Mouse (Mus musculus): ENCODE results near the gene Sppl2b. TPM values are rescaled to one million over a fixed set of nuclear protein-coding genes. Genes with fewer than 3 reads are reported as not detected.
"Not testable (repeated sequence)": the region's sequence is repeated elsewhere in the genome, so short reads cannot be mapped to it uniquely, and the experiment has no call there.

Sppl2b gene
- polyA plus RNA-seq, 1 experiment = 173 TPM

DNA sequence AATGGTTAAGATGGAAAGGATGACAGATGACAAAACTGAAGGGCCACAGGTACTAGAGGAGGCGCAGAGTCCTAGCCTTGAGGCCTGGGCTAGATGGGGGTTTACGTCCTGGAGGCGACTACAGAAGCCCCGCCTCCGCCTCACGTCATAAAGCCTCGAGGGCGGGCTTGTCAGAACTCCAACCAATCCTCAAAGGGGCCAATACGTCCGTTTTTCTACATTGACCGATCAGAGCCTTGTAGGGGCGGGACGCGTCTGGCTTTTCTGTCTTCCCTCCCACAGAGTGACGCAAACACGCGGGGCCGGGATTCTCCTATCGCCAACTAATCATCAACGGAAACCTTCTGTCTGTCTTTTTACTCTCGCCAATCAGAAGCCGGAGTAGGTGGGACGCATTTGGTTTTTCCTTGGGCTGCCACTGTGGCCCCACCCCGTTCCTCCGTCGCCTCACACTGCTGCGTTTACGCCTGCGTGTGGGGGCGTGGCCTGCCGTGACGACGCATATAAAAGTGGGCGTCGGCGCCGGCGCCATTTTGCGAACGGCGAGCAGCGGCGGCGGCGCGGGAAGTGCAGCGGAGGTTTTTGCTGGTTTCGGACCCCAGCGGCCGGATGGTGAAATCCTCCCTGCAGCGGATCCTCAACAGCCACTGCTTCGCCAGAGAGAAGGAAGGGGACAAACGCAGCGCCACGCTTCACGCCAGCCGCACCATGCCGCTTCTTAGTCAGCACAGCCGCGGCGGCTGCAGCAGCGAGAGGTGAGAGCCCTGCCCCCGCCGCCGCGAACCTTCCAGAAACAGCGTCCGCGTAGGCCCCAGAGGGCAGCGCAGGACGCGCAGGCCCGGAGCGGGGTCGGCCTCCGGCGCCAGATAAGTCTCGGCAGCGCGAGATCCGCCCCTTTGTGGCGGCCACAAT is 28.7 kb upstream of the Sppl2b start, which contains the start of gene Oaz1:
Gene Oaz1 (plus strand): TSS at position 506 of the 912 bp plus-strand sequence.
- Histone ChIP-seq H3K27me3 (ENCODE audit: control insufficient read depth, insufficient read depth, low read length) (no peaks in the 10 kb centered on the region), H3K4me1 (ENCODE audit: control insufficient read depth, insufficient read depth, low read length) (peaks cover 12% of the 10 kb centered on the region), H3K4me3 (ENCODE audit: control insufficient read depth, low read depth, low read length) (peak within 1 kb of the TSS; percentile 88), H3K27ac (ENCODE audit: control insufficient read depth, insufficient read depth, low read depth, low read length) (peak within 1 kb of the TSS; percentile 97), H3K36me3 (ENCODE audit: control insufficient read depth, insufficient read depth, low read length) (no peaks in the 10 kb centered on the region)
- TF ChIP-seq POLR2A (IDR thresholded peaks at IDR 0.05; ENCODE audit: control insufficient read depth, low read depth, low read length) = peak; percentile 90
- no peak for TF ChIP-seq CTCF (IDR thresholded peaks at IDR 0.05; ENCODE audit: control insufficient read depth, insufficient read depth, insufficient replicate concordance, low read depth, low read length)

DNA sequence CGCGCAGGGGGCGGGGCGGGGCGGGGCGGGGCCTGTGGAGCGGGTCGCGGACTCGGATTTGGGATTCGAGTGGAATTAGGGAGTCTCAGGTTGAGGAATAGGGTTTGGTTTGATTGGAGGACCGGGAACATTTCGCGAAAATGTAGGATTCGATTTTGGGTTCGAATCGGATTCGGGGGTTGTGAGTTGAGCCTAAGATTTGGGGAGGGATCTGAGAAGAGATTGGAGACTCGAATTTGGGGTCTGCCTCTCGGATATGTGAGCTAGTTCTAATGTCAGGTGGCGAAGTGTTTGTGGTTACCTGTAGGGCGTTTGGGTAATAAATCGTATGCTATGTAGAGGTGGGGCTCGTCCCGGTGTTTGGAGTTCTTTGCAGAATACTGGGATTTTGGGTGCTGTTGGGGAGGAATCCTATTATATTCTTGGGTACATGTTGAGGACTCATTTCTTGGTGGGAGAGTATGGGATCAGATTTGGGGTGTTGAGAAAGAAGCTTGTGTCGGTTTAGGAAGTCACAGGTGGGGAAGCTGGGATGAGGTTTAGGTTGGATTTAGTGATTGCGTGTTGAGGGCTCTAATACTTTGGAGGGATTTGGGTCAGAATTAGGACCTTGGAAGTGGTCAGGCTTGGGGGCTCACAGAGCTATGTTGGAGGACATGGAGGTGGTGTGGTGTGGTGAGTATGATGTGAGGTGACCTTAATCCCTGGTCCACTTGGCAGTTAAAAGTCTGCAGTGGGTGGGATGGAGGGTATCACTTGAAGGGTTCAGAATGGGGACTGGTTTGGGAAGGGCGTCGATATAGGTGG is 27.8 kb upstream of the Sppl2b start:
- H3K36me3 ChIP-seq (ENCODE audit: control insufficient read depth, insufficient read depth, low read length) = no peaks in the 10 kb centered on the region
- H3K4me3 ChIP-seq (ENCODE audit: control insufficient read depth, low read depth, low read length) = peak overlapping the region; percentile 88
- peak overlapping the region; percentile 68 for H3K27ac ChIP-seq (ENCODE audit: control insufficient read depth, insufficient read depth, low read depth, low read length)
- no peak for TF ChIP-seq CTCF (IDR thresholded peaks at IDR 0.05; ENCODE audit: control insufficient read depth, insufficient read depth, insufficient replicate concordance, low read depth, low read length)
- TF ChIP-seq POLR2A (IDR thresholded peaks at IDR 0.05; ENCODE audit: control insufficient read depth, low read depth, low read length) = no peak
- no peaks in the 10 kb centered on the region for H3K27me3 ChIP-seq (ENCODE audit: control insufficient read depth, insufficient read depth, low read length)
- H3K4me1 ChIP-seq (ENCODE audit: control insufficient read depth, insufficient read depth, low read length) = peaks cover 15% of the 10 kb centered on the region

- Histone ChIP-seq H3K4me3 (ENCODE audit: control insufficient read depth, low read depth, low read length) (peak overlapping the region; percentile 88), H3K36me3 (ENCODE audit: control insufficient read depth, insufficient read depth, low read length) (no peaks in the 10 kb centered on the region), H3K4me1 (ENCODE audit: control insufficient read depth, insufficient read depth, low read length) (peaks cover 15% of the 10 kb centered on the region), H3K27me3 (ENCODE audit: control insufficient read depth, insufficient read depth, low read length) (no peaks in the 10 kb centered on the region), H3K27ac (ENCODE audit: control insufficient read depth, insufficient read depth, low read depth, low read length) (peak overlapping the region; percentile 68; the same call in 1 of the 2 replicates)
- TF ChIP-seq POLR2A (IDR thresholded peaks at IDR 0.05; ENCODE audit: control insufficient read depth, low read depth, low read length) (peak; percentile 11; the same call in 1 of the 2 replicates), CTCF (IDR thresholded peaks at IDR 0.05; ENCODE audit: control insufficient read depth, insufficient read depth, insufficient replicate concordance, low read depth, low read length) (no peak)
Measured at GRCm38 (mm10) chr10:80827870-80828420, 27.1 kb upstream of the Sppl2b start.

DNA sequence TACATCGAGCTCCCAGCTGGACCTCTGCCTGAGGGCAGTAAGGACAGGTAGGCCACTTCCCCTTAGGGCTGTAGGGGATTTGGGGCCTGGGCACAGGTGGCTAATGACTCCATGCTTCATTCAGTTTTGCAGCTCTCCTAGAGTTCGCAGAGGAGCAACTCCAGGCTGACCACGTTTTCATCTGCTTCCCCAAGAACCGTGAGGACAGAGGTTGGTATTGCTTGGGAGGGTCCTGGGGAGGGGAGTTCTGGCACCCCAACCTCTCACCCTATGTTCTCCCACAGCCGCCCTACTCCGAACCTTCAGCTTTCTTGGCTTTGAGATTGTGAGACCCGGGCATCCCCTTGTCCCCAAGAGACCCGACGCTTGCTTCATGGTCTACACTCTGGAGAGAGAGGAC is 26.5 kb upstream of the Sppl2b start:
- not testable (repeated sequence) for H3K27me3 ChIP-seq (ENCODE audit: control insufficient read depth, insufficient read depth, low read length); H3K27ac ChIP-seq (ENCODE audit: control insufficient read depth, insufficient read depth, low read depth, low read length); H3K36me3 ChIP-seq (ENCODE audit: control insufficient read depth, insufficient read depth, low read length)
- Histone ChIP-seq H3K4me1 (ENCODE audit: control insufficient read depth, insufficient read depth, low read length) (peaks cover 15% of the 10 kb centered on the region), H3K4me3 (ENCODE audit: control insufficient read depth, low read depth, low read length) (peak overlapping the region; percentile 88)

DNA sequence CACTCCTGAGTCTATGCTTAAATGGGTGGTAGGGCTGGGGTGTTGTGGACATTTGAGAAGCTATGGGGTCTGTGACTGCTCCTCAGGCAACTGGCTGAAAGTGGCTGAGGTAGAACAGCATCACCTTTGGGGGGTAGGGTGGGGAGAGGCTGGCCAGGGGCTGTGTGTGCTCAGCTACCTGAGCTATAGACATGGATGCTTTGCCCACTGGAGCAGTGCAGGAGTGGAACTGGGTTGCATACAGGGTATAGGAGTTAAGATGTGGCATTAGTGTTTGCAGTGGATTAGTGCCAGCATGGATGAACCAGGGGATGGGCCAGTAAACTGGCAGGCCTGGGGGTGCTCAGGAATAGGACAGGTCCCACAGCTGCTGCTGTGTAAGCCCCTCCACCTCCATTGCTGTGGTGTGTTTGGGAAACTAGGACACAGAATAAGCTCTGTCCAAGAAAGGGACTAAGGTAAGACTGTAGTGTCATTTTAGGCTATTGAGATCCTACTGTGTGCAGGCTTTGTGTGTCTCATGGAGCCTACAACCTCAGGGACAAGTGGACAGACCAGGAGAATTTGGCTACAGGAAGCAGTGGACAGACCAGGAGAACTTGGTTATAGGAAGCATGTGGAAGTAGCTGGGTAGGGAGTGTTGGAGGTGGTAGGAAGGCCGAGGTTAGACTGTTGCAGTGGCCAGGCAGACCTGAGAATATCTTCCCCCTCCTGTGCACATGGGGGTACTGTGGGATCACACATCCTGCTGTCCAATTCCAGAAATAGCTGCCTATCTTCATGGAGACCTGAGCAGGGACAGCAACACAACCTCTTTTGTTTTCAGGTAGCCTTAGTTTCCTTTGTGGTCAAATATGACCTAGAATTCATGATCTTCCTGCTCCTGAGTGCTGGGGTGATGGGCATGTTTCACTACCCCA is 25.5 kb upstream of the Sppl2b start:
- H3K4me1 ChIP-seq (ENCODE audit: control insufficient read depth, insufficient read depth, low read length) = peaks cover 16% of the 10 kb centered on the region
- H3K27ac ChIP-seq (ENCODE audit: control insufficient read depth, insufficient read depth, low read depth, low read length) = no peak overlapping the region
- no peak for TF ChIP-seq POLR2A (IDR thresholded peaks at IDR 0.05; ENCODE audit: control insufficient read depth, low read depth, low read length)
- no peak for TF ChIP-seq CTCF (IDR thresholded peaks at IDR 0.05; ENCODE audit: control insufficient read depth, insufficient read depth, insufficient replicate concordance, low read depth, low read length)
- H3K4me3 ChIP-seq (ENCODE audit: control insufficient read depth, low read depth, low read length) = no peak overlapping the region
- H3K27me3 ChIP-seq (ENCODE audit: control insufficient read depth, insufficient read depth, low read length) = no peaks in the 10 kb centered on the region
- H3K36me3 ChIP-seq (ENCODE audit: control insufficient read depth, insufficient read depth, low read length) = no peaks in the 10 kb centered on the region

DNA sequence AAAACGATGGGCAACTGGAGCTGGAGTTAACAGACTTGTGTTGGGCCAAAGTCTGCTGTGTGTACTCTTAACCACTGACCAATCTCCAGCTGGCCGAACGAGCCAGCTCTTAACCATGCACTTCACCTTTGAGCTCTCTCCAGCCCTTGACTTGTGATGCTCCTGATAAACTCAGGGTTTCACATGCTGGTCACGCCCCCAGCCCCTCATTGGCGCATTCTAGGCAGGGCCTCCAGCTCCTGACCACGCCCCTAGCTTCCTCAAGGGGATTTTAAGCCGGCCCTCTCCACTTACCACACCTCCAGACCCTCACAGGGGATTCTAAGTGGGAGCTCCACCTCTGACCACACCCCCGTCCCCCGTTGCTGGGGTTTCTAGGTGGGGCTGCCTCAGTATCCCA is 23.9 kb upstream of the Sppl2b start:
- Histone ChIP-seq H3K27ac (ENCODE audit: control insufficient read depth, insufficient read depth, low read depth, low read length) (no peak overlapping the region), H3K4me1 (ENCODE audit: control insufficient read depth, insufficient read depth, low read length) (peaks cover 26% of the 10 kb centered on the region), H3K27me3 (ENCODE audit: control insufficient read depth, insufficient read depth, low read length) (no peaks in the 10 kb centered on the region), H3K4me3 (ENCODE audit: control insufficient read depth, low read depth, low read length) (no peak overlapping the region), H3K36me3 (ENCODE audit: control insufficient read depth, insufficient read depth, low read length) (no peaks in the 10 kb centered on the region)
- no peak for TF ChIP-seq POLR2A (IDR thresholded peaks at IDR 0.05; ENCODE audit: control insufficient read depth, low read depth, low read length)
- no peak for TF ChIP-seq CTCF (IDR thresholded peaks at IDR 0.05; ENCODE audit: control insufficient read depth, insufficient read depth, insufficient replicate concordance, low read depth, low read length)
